Mouse (Mus musculus) bone marrow macrophage, adult 2 months (primary cell): ENCODE measurements around the gene Rassf3.

Experiments used
- CTCF ChIP-seq: IDR thresholded peaks from 2 replicates; pipeline ENCODE4 v1.5.1; 2012; ENCODE audit warnings: low read depth, mild to moderate bottlenecking, low read length, moderate library complexity
- POLR2A ChIP-seq: IDR thresholded peaks from 2 replicates; pipeline ENCODE4 v1.6.1; 2012; ENCODE audit warnings: mild to moderate bottlenecking, low read depth, low read length, borderline replicate concordance

DNA sequence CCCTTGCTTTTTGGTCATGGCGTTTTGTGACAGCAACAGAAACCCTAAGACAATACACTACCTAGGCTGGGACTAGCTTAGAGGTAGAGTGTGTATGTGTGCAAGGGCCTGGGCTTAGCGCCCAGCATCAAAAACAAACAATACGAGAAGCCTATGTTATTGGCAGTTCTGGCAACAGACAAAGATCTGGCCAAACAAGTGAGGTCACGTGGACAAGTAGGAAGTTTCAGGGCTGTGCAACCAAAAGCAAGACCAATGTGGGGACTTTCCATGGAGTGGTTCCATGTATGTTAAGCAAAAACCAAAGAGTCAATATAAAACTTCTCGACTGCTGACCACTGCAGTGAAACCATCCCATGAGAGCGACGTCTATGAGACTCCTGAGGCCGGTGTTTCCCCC lies 30.3 kb downstream of the Rassf3 start:
- no peak for TF ChIP-seq POLR2A
- TF ChIP-seq CTCF, result no peak
